Mouse (Mus musculus): ENCODE data around the gene Dcun1d2.
A peak's percentile ranks its signal among the peaks of the same experiment; 100 is the strongest.
"Not testable (repeated sequence)": the region's sequence is repeated elsewhere in the genome, so short reads cannot be mapped to it uniquely, and the experiment has no call there.

Dcun1d2 gene

DNA sequence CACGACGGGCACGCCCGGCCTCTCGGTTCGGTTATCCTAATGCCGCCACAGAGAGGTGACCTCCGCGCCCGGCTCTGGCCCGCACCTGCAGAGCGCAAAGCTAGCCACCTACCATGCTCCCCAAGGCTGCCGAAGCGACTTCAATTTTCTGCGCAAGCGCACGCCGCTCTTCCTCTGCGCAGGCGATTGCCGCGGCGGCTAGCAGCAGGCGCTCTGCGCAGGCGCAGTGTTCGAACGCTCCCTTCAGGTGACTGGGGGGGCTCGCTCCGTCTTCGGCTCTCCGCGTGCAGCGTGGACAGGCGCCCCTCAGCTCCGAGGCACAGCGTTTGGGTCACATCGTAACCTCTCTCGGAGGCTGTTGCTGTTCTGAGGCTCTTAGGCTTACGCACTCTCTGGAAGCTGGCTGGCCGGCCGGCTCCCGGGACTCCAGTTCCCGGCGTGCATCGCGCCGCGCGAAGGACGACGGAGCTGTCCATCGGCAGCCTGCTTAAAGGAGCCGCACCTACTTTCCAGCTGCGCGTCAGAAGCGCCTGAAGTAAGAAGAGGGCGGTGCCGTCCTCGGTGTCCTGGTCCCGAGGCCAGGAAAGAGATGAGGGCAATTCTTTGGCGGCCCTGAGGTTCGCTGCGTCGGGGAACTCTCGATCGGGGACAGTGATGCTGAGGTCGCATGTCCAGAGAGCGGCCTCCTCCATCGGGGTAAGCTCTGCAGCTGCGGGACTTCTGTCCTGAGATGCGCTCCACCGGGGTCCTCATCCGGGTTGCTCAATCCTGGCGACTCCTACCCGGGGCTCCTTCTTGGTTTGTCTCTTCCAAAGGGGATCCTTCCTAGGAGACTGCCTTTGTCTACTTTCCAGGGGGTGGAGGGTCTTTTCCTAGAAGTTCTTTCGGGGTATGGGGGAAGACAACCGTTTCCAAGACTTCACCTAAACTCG, at the start of gene Dcun1d2, which contains the start of gene Tmco3:
TSS of gene Dcun1d2 (minus strand) at position 440 of the 932 bp plus-strand sequence.
TSS of gene Tmco3 (plus strand) at position 499 of the 932 bp plus-strand sequence.
- peak; percentile 94 for DNase-seq (ENCODE audit: inconsistent ontology term)

DNA sequence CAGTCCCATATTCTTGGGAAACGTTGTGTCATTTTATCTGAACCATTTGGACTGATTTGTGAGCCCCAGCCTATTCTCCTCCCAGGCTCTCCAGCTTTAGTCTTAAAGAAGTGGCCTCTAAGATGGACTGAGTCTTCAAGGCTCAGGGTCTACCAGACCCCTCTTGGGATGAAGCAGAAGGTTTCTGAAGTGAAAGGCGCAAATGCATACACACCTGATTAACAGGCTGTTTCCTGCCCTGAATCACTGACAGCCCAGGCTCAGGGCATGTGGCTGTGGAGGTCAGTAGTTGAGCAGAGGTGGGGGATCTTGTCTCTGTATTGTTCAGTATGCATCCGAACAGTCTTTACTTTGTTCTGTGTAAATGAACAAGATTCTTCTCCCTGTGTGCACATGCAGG, 49.7 kb upstream of the Dcun1d2 start:
- no peak for DNase-seq (ENCODE audit: inconsistent ontology term)

DNA sequence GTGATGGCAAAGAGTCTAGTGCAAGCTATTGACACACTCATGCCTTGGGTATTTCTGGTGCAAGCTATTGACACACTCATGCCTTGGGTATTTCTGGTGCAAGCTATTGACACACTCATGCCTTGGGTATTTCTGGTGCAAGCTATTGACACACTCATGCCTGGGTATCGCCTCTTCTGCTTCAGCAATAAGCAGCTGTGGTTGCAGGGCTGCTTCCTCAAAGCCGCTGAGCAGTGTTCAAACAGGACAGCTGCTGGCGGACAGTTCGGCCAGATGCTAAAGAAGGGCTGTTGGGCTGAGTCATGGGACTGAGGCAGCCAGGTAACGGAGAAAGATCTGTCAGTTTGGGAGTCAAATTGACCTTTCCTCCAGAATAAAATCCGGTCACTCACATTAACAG, 49.3 kb upstream of the Dcun1d2 start:
- DNase-seq (ENCODE audit: inconsistent ontology term) = not testable (repeated sequence)

DNA sequence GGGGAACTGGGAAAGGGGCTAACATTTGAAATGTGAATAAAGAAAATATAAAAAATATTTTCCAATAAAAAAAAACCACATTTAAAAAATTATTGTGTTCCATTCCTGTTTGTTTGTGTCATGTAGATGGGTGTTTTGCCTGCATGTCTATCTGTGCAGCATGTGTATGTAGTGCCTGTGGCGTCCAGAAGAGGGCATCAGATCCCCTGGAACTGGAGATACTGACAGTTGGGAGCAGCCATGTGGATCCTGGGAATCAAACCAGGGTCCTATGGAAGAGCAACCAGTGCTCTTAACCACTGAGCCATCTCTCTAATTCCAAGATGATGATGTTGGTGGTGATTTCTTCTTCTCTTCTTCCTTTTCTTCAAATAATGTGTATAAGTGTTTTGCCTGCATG, 46.7 kb upstream of the Dcun1d2 start:
- DNase-seq (ENCODE audit: inconsistent ontology term) = no peak

DNA sequence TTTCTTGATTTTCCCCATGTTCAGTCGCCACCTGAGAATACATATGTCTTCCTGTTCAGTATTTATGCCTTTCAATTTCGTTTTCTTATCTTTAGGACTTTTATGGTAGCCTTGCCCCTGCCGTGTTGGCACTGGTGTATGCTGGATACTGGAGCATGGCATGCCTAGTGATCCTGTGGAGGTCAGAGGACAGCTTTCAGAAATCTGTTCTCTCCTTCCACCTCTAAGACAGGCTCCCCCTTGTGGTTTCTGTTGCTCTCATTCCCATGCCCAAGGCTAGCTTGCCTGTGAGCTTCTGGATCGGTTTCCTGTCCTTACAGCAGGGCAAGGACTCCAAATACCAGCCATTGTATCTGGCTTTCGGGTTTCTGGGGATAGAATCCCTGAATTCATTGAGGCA, 38.7 kb upstream of the Dcun1d2 start:
- no peak for DNase-seq (ENCODE audit: inconsistent ontology term)

DNA sequence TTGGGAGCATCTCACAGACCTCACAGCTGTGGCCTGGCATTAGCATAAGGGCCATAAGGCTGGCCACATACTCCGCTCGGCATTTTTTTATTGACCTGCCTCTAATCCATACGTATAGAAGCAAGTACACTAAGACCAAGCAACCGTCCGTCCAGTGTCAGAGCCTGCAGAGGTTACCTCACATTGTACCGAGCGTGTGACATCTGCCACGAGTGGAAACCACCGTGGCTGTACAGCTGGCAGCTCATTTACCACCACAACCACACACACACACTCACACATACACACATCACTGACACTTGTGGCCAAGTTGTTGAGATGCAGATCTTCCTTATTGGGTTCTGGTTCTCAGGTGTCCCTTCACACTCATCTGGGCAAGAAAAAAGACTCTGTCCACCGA, 28.7 kb upstream of the Dcun1d2 start:
- DNase-seq (ENCODE audit: inconsistent ontology term) = no peak

DNA sequence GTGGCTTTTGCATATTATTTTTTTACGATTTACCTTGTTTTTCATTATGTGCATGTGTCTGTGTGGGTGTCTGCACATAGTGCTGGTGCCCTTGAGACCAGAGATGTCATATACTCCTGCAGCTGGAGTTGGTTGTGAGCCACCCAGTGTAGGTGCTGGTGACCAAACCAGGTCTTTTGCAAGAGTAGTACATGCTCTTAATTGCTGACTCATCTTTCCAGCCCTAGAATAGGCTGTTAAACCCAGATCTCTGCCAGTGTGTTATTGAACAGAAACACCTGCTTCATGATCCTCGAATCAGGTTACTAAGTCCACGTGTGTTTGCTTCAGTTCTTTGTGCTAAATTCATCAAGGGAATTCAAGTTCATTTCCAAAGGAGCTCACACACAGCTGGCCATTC, 27.0 kb upstream of the Dcun1d2 start:
- DNase-seq (ENCODE audit: inconsistent ontology term) = no peak

DNA sequence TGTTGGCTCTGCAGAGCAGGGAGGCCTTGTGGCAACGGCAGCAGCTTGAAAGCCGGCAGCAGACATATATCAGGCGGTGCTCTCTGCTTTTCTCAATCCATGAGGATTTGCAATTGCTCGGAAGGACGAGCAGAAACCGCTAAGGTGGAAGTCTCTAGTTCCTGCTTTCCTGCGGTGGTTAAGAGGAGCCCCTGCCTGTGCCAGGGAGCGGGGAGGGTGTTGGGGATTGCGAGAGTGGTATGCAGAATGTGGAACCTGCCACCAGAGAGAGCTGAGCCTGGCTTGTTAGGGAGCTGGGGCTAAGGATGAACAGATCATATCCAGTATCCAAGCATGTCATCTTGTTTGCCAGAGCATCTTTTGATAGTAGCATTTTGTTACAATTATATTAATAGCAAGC, 19.0 kb upstream of the Dcun1d2 start:
- DNase-seq (ENCODE audit: inconsistent ontology term) = no peak

DNA sequence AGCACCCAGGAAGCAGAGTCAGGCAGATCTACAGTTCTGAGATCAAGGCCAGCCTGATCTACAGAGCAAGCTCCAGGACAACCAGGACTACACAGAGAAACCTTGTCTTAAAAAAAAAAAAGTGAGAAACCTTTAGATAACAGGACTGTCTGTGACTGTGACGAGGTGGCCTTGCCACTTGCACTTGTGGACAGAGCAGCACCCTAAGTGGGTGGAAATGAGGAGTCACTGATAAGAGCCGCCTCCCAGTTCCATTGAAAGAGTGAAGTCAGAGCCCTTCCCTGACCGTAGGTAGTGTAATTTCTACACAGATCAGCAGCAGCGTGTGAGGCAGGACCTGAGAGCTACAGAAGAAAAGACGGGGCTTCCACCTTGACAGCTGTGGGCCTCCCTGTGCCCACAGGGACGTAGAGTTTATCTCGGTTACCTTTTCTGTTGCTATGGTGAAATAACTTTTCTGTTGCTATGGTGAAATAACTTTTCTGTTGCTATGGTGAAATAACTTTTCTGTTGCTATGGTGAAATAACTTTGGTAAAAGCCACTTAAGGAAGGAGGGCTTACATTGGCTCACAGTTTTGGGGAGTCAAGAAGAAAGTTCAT, 18.5 kb upstream of the Dcun1d2 start:
- no peak for DNase-seq (ENCODE audit: inconsistent ontology term)

DNA sequence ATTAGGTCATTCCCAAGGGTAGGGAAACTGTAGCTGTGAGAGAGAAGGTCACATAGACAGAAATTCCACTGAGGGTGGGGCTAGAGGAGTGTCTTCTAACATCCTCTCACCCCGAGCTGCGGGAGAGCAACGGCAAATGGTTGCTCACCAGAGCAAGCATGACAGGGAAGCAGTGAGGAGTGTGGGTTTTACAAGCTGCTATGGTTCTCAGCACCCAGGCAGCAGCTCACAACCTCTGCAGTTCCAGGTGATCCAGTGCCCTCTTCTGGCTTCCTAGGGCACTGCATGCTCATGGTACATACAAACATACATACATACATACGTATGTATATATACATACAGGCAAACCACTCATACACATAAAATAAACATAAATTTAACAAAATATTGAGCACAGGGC, 18.0 kb upstream of the Dcun1d2 start:
- DNase-seq (ENCODE audit: inconsistent ontology term) = no peak

DNA sequence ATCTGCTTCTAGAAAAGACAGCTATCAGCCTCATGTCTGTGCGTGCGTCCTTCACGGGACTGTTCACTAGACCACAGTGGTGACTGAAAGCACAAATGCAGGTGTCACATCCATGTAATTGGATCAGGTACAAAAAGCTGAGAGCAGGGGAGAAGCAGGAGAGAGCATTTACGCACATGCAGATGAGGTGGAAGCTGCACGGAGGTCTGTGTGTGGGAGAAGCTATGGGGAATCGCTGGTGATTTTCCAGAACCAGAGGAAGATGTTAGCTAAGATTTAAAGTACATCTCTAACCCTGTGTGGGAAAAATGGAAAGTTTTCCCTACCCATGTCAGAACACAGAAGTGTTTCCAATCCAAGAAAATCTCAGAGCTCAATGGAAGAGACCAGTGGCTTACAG, 17.5 kb upstream of the Dcun1d2 start:
- DNase-seq (ENCODE audit: inconsistent ontology term) = no peak

DNA sequence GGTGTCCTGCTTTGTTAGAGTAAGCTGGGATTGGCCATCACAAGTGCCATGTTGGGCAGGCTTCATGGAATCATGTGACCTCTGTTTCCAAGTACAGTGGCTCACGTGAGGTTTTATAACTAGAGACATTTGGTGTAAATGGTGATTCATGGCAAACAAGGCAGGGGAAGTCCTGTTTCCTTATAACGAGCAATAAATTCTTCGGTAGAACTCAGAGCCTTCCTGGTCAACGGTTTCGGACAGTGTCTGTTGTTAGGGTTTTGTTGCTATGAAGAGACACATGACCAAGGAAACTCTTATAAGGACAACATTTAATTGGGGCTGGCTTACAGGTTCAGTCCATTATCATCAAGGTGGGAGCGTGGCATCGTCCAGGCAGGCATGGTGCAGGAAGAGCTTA, 13.1 kb upstream of the Dcun1d2 start:
- DNase-seq (ENCODE audit: inconsistent ontology term) = no peak

DNA sequence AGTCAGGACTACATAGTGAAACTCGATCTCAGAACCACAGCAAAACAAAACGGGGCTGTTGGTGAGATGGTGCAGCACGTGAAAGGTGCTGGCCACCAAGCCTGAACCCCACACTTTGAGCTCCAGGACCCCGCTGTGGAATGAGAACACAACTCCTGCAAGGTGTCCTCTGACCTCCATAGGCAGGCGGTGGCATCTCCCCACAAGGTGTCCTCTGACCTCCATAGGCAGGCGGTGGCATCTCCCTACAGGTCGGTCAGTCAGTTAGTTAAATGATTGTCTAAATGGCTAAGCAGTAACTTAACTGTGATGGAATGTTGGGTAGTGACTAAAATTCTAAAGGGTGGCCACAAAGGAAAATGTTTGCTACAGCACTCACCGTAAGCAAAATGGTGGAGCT, 11.6 kb upstream of the Dcun1d2 start:
- no peak for DNase-seq (ENCODE audit: inconsistent ontology term)

DNA sequence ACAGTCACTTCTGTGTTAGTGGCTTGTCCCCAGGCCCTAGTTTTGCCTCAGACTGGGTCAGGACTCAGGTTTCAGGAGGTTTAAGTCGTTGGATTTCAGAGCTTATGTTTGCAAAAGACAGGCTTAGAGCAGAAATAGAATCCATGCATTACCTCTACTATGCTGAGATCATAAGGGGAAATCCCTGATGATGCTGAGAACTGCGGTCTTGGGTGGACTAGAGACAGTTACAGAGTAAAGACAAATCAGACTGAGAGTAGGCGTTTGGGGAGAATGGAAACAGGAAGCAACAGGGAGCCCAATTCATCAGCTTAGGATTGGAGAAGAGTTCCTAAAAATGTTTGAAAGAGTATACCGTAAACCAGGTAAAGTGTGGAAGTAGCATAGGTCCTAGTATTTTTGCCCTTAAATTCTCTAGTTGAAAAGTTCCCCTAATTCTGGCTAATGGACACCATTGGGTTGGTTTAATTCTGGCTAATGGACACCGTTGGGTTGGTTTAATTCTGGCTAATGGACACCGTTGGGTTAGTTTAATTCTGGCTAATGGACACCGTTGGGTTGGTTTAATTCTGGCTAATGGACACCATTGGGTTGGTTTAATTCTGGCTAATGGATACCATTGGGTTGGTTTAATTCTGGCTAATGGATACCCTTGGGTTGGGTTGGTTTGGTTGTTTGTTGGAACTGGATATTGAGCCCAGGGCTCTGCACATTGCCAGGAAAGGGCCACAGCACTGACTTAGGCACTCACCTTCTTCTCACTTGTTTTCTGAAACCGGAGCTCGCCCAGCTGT, 5.9 kb upstream of the Dcun1d2 start:
- no peak for DNase-seq (ENCODE audit: inconsistent ontology term)

DNA sequence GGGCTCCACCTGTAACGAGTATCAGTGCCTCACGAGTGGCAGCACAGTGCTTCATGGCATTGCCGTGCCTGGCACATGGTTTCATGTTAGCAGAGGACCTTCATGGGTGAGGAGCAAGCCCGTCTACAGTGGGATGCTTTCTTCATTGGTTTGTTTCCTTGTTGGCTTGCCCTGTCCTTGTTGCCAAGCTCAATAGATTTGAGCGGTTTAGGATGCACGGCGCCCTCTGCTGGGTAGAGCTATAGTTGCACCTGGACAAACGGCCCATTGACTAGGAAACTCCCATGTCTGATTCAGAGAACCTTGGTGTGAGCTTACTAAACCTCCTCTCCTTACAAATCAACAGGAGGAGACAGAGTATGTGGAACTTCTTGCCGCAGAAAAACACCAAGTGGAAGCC, 4.4 kb upstream of the Dcun1d2 start:
- DNase-seq (ENCODE audit: inconsistent ontology term) = peak; percentile 55

DNA sequence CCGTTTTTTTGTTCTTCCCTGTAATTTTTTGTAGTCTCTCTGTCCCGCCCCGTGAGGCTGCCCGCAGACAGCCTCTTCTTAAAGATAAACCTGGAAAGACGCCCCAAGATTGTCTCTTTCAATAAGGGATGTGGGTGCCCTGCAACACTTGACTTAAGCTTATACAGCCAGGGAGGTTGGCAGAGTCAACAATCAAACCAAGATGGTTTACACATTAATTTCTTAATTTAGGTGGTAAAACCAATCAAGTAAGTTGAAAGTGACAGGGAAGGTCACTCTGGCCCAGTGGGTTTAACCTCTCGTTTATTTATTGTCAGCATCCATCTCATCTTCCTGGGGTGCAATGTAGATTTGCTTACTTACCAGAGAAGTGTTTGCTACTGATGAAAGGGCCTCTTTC, 715 bp upstream of the Dcun1d2 start:
- DNase-seq (ENCODE audit: inconsistent ontology term) = peak; percentile 11

DNA sequence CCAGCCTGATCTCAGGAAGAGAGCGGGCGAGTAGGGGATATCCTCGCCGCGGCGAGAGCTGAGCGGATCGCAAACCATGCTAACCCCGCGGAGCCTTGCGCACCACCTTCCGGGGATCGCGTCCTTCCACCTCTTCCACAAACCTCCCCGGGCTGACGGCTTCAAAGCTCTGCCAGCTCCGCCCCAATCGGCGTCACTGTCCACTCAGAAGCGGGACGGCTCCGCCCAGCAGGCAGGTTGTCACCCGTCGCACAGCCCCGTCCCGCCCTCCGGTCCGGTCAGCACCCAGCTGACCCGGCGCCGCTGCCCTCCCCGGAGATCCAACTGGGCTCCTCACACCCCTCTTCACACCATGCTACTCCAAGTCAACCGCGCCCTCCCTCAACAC, 633 bp downstream of the Dcun1d2 start:
- DNase-seq (ENCODE audit: inconsistent ontology term) = peak; percentile 97

DNA sequence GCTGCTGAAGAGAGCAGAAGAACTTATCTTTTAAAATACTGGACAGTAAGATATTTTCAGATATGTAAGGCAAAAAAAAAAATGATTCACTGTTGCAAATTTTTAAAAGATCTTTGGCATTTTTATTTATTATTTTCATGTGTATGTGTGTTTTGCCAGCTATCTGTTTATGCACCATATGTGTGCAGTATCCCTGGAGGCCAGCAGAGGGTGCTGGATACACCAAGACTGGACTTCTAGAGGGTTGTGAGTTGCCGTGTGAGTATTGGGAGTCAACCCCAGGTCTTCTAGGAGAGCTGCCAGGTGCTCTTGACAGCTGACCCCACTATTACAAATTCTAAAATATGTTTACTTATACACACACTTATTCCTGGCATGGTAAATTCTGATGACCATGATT, 4.7 kb downstream of the Dcun1d2 start:
- DNase-seq (ENCODE audit: inconsistent ontology term) = no peak

DNA sequence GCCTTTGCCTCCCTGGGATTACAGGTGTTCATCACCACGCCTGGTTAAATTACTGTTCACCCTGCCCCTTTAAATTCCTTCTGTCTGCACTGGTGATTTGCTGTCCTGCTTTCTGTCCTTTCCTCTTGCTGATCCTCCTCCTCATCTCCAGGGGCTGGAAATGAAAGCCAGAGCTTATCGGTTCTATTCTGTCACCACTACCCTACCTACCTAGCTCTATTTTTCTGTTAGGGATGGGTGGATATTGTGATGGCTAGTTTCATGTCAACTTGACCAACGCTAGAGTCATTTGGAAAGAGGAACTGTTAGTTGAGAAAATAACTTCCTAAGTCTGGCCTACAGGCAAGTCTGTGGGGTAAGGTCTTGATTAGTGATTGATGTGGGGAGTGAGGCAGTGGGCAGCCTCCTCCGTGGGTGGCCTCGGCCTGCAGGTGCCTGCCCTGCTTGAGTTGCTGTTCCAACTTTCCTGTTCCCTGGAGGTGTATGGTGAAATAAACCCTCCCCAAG, 10.9 kb downstream of the Dcun1d2 start:
- DNase-seq (ENCODE audit: inconsistent ontology term) = no peak

DNA sequence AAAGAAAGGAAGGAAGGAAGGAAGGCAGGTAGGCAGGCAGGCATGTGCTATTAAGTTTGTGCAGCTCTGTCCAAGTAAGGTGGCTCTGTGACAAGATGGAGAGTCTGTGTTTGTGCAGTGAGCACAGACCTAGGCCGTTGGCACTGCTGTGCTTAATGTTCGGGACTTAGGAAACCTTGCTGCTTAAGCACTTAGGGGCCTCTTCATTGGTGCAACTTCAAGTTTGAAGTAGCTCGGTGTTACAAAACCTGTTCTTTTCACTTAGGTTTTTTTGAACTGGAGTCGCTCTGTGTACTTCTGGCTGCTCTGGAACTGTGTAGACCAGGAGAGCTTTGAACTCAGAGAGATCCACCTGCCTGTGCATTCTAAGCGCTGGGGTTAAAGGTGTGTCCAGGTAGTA, 15.1 kb downstream of the Dcun1d2 start:
- no peak for DNase-seq (ENCODE audit: inconsistent ontology term)

DNA sequence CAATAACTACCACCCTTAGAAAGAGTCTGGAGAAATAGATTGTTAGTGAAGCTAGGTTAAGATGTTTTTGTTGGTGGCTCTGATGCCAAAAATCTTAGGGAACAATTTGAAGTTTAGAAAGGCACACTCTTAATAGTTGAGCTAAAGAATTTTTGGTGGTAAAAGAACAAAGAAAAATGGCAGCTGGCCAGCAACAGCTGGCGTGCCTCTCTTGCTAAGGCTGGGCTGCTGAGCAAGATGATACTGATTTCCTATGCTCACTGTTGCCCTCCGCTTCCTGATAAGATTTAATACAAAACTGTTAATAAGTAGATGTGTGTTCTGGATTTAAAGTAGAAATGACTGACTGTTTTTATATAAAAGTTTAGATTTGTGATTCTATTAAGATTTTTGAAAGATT, 20.4 kb downstream of the Dcun1d2 start:
- DNase-seq (ENCODE audit: inconsistent ontology term) = no peak

DNA sequence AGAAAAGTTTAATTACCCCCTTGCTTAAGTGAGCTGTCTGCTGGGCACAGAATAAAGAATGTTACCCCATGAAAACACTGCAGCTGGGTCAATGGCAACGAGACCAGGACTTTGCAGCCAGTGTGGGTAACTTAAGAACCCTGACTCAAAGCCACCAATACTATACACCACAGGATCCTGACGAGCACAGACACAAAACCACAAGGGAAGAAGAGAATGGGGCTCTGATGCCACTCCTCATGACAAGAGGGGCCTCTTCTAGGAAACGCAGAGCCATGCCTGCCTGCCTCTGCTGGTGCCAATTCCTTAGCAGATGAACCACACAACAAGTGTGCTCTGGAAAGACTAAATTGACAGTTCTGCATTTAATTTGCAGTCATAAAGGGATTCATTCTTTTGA, 24.6 kb downstream of the Dcun1d2 start:
- DNase-seq (ENCODE audit: inconsistent ontology term) = no peak

All from Muller cell, postnatal 12 days (primary cell).